Mouse (Mus musculus) heart, postnatal 0 days (tissue): ENCODE results near the gene Cyb561d2. TPM values are rescaled to one million over a fixed set of nuclear protein-coding genes. Genes with fewer than 3 reads are reported as not detected.
A peak's percentile ranks its signal among the peaks of the same experiment; 100 is the strongest.

Source experiments
- ATAC-seq: fragments of 200-750 bp; cut with Nextera tagmentation; 2 replicates; pipeline ENCODE4 v1.8.0; 2017; ENCODE audit warnings: low read depth, moderate number of reproducible peaks, moderate library complexity; ENCODE audit not compliant: insufficient read depth
- DNase-seq: peaks from one replicate; pipeline ENCODE4 v3.0.0-alpha.2; 2016; ENCODE audit warnings: low spot score
- H3K27ac ChIP-seq: fragments of 300-500 bp; sonication (generic); 2 replicates; pipeline ENCODE4 v1.5.1; 2014; ENCODE audit warnings: low read depth, mild to moderate bottlenecking
- H3K27me3 ChIP-seq: fragments of 300-500 bp; sonication (generic); 2 replicates; pipeline ENCODE4 v1.6.1; 2014; ENCODE audit warnings: low read length, mixed read lengths; ENCODE audit not compliant: control insufficient read depth, insufficient read depth
- H3K36me3 ChIP-seq: fragments of 300-500 bp; sonication (generic); replicated peaks from 2 replicates; pipeline ENCODE4 v1.6.1; 2014; ENCODE audit warnings: low read length, mixed read lengths; ENCODE audit not compliant: control insufficient read depth, insufficient read depth
- H3K4me1 ChIP-seq: fragments of 300-500 bp; sonication (generic); 2 replicates; pipeline ENCODE4 v1.6.1; 2014; ENCODE audit warnings: antibody characterized with exemption; ENCODE audit not compliant: control insufficient read depth, insufficient read depth
- H3K4me2 ChIP-seq: fragments of 300-500 bp; sonication (generic); 2 replicates; pipeline ENCODE4 v1.6.1; 2014; ENCODE audit warnings: low read depth, mild to moderate bottlenecking, low read length, moderate library complexity
- H3K4me3 ChIP-seq: fragments of 300-500 bp; sonication (generic); 2 replicates; pipeline ENCODE4 v1.5.1; 2014; ENCODE audit warnings: low read depth, low read length
- H3K9ac ChIP-seq: fragments of 300-500 bp; sonication (generic); replicated peaks from 2 replicates; pipeline ENCODE4 v1.6.1; 2014; ENCODE audit warnings: low read depth, low read length, mixed read lengths
- H3K9me3 ChIP-seq: fragments of 300-500 bp; sonication (generic); replicated peaks from 2 replicates; pipeline ENCODE4 v1.6.1; 2016; ENCODE audit warnings: low read length; ENCODE audit not compliant: control insufficient read depth
- CTCF ChIP-seq: IDR thresholded peaks from 2 replicates; pipeline ENCODE4 v1.5.1; 2016; ENCODE audit warnings: antibody characterized with exemption, control low read depth, low read depth
- EP300 ChIP-seq: IDR thresholded peaks from 2 replicates; pipeline ENCODE4 v1.6.1; 2016; ENCODE audit warnings: antibody characterized with exemption, low read depth
- whole genome bisulfite sequencing: fragments of 180-500 bp; shearing (Covaris S2); extraction: QIAGEN DNeasy Blood & Tissue Kit; methylation state at CpG from one replicate; pipeline ENCODE4 v1.1.7; 2014; 5-methylcytosine and 5-hydroxymethylcytosine counted together
- polyA plus RNA-seq: library from polyadenylated mRNA; unstranded; fragments of >200 nt; fragmentation: Nextera tagmentation; extraction: Ambion mirVana; gene quantifications from 2 replicates; pipeline ENCODE4 v1.2.1, GENCODE M21; 2015
- total RNA-seq: library from RNA; depleted of rRNA; stranded (reverse); fragments of >200 nt; gene quantifications from 2 replicates; pipeline ENCODE4 v1.2.3, GENCODE M21; 2014; ENCODE audit warnings: low replicate concordance

The Cyb561d2 gene
- total and polyA plus RNA-seq, 2 experiments from 2014 or later = 13.4 to 14.3 TPM

DNA sequence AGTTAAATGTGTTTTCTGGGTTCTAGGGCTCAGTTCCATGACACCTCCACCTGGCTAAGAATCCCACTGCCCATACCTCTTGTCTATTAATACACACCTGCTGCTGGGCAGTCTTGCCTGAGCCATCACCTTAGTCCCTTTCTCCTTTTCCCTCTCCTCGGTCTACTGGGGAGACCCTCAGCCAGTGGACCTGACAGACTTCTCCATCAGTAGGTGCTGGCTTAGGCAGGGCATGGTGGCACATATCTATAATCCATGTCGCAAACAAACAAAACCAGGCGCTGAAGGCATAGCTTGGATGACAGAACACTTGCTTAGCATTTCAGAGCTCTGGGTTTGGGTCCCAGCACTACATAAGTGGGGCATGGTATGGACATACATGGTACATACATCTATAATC is 3.3 kb downstream of the Cyb561d2 start:
- H3K27ac ChIP-seq = no peak overlapping the region
- TF ChIP-seq EP300 = no peak
- TF ChIP-seq CTCF = no peak
- no peak overlapping the region for H3K4me3 ChIP-seq
- H3K36me3 ChIP-seq = peaks cover 36% of the 10 kb centered on the region
- ATAC-seq (no peak), DNase-seq (no peak)
- H3K27me3 ChIP-seq = no peaks in the 10 kb centered on the region
- peaks cover 38% of the 10 kb centered on the region for H3K4me1 ChIP-seq
- WGBS = 87% methylated on average over 3 of the region's 3 CpGs
- no peaks in the 10 kb centered on the region for H3K9me3 ChIP-seq
- H3K4me2 ChIP-seq = no peak overlapping the region
- H3K9ac ChIP-seq = no peak overlapping the region

DNA sequence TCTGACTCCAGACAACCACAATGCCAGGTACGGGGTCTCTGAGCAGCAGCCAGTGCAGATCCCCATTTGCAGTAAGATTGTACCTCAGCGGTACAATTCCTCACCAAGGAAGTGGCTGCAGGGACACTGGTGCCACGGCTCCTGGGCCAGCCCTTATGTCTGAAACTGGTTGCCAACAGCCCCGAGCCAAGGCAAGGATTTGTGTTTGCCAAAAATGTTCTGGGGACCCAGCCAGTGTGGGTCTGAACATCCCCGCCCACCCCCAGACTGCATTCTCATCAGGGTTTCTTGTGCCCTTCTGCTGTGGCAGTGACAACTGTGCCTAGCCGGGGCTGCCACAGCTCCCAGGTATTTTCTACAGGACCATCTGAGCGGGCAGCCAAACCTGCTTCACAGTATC is 3.8 kb downstream of the Cyb561d2 start:
- peaks cover 42% of the 10 kb centered on the region for H3K4me1 ChIP-seq
- WGBS = 93% methylated on average over 7 of the region's 7 CpGs
- no peaks in the 10 kb centered on the region for H3K27me3 ChIP-seq
- no peak overlapping the region for H3K9ac ChIP-seq
- DNase-seq = no peak
- H3K4me2 ChIP-seq = no peak overlapping the region
- H3K27ac ChIP-seq = no peak overlapping the region
- H3K36me3 ChIP-seq = peaks cover 36% of the 10 kb centered on the region
- no peak for ATAC-seq
- H3K9me3 ChIP-seq = no peaks in the 10 kb centered on the region
- no peak overlapping the region for H3K4me3 ChIP-seq
- TF ChIP-seq EP300 = no peak
- TF ChIP-seq CTCF = no peak

DNA sequence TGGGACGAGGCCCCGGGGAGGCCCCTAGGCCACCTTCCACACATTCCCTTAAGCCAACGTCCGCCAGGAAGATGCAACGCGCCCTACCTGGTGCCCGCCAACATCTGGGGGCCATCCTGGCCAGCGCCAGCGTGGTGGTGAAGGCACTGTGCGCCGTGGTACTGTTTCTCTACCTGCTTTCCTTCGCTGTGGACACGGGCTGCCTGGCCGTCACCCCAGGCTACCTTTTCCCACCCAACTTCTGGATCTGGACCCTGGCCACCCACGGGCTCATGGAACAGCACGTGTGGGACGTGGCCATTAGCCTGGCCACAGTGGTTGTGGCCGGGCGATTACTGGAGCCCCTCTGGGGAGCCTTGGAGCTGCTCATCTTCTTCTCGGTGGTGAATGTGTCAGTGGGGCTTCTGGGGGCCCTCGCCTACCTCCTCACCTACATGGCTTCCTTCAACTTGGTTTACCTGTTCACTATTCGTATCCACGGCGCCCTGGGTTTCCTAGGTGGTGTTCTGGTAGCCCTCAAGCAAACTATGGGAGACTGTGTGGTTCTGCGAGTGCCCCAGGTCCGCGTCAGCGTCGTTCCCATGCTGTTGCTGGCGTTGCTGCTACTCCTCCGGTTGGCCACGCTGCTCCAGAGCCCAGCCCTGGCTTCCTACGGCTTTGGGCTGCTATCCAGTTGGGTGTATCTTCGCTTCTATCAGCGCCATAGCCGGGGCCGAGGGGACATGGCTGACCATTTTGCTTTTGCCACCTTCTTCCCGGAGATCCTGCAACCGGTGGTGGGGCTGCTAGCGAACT is 7.4 kb downstream of the Cyb561d2 start:
- Histone ChIP-seq H3K4me3 (peak overlapping the region; percentile 87), H3K4me2 (peak overlapping the region; percentile 99), H3K27ac (peak overlapping the region; percentile 88), H3K9ac (peak overlapping the region; percentile 80), H3K27me3 (no peaks in the 10 kb centered on the region), H3K36me3 (peaks cover 31% of the 10 kb centered on the region), H3K9me3 (no peaks in the 10 kb centered on the region), H3K4me1 (peaks cover 28% of the 10 kb centered on the region)
- peak; percentile 0; the same call in 1 of the 2 replicates for ATAC-seq
- under 1% methylated on average over 40 of the region's 40 CpGs for WGBS
- TF ChIP-seq EP300 (no peak), CTCF (no peak)
- no peak for DNase-seq

DNA sequence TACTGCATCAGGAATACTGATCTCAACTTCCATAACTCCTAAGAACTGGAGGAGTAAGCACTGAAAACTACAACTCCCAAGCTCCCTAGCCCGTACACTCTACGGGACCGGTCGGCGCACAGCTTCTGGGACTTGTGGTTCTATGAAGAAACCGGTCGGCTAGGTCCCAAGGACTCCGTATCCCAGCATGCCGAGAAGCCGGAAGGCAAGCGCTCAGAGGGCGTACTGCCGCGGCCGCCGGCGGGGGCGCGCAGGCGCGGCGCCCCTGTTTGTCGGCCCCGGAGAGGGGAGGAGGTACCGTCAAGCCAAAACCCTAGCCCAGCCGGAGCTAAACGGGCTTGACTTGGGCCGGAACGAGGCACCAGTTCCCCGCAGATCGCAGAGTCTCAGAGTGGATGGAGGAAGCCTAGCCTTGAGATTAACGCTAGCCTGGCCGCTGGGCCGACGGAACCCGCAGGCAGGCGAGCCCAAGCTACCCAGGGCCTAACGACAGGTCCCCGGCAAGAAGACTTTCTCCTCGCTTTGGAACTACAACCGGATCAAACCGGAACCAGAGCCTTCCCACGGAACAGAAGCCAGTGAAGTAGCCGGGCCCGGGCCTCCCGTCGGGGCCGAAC is 8.1 kb downstream of the Cyb561d2 start, which contains the start of gene Tmem115:
TSS of gene Tmem115 (plus strand) at position 155 of the 617 bp plus-strand sequence.
- under 1% methylated on average over 48 of the region's 48 CpGs for WGBS
- peaks cover 24% of the 10 kb centered on the region for H3K36me3 ChIP-seq
- peaks cover 28% of the 10 kb centered on the region for H3K4me1 ChIP-seq
- TF ChIP-seq EP300 (no peak), CTCF (no peak)
- no peaks in the 10 kb centered on the region for H3K9me3 ChIP-seq
- peak within 1 kb of the TSS; percentile 87 for H3K4me3 ChIP-seq
- peak within 1 kb of the TSS; percentile 88 for H3K27ac ChIP-seq
- peak within 1 kb of the TSS; percentile 80 for H3K9ac ChIP-seq
- DNase-seq (peak; percentile 99), ATAC-seq (peak; percentile 99)
- no peaks in the 10 kb centered on the region for H3K27me3 ChIP-seq
- peak within 1 kb of the TSS; percentile 99 for H3K4me2 ChIP-seq

DNA sequence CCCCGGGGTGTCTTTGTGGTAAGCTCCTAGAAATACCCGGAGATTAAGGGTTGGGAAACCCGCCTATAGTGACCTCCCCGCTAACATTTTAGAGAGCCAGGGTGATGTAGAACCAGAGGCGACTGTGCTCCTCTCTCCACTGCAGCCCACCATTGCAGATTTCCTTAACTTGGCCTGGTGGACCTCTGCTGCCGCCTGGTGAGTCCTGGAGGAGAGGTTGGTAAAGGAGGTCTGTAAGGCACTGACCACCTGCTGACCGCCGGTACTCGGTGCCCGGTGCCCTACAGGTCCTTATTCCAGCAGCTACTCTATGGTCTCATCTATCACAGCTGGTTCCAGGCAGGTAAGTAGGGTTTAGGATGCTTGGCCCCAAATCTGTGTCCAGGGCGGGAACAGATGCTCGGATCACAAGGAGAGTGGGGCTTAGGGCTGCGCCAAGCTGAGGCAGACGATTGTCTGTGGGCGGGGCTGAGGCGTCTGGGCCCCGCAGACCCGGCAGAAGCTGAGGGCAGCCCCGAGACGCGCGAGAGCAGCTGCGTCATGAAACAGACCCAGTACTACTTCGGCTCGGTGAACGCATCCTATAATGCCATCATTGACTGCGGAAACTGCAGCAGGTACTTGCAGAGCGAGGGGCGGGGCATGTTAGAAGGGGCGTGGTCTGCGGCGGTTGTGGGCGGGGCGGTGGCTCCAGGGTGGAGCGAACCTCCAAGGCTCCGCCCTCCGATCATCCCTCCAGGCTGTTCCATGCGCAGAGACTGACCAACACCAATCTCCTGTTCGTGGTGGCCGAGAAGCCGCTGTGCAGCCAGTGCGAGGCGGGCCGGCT is 15.6 kb downstream of the Cyb561d2 start:
- H3K9me3 ChIP-seq = no peaks in the 10 kb centered on the region
- no peak overlapping the region for H3K9ac ChIP-seq
- TF ChIP-seq EP300 (no peak), CTCF (0 out of 2 replicates have a peak, but pooled peaks have one; percentile 4)
- peaks cover 31% of the 10 kb centered on the region for H3K27me3 ChIP-seq
- ATAC-seq = peak; percentile 57
- H3K4me1 ChIP-seq = peaks cover 5% of the 10 kb centered on the region; the same call in 1 of the 2 replicates
- no peak for DNase-seq
- H3K36me3 ChIP-seq = no peaks in the 10 kb centered on the region
- H3K4me3 ChIP-seq = peak overlapping the region; percentile 22
- 17% methylated on average over 41 of the region's 44 CpGs for WGBS
- H3K27ac ChIP-seq = no peak overlapping the region
- H3K4me2 ChIP-seq = peak overlapping the region; percentile 53
